Mouse (Mus musculus) urinary bladder, postnatal 36 days (tissue): ENCODE measurements at regions not wholly inside any gene's neighbourhood (a gene's known extent, or its start where the extent isn't known, plus 50 kb on each side); places are given as distances from the start of the nearest gene placed in this dataset.

Source experiments
- DNase-seq, 2 experiments: peaks; one replicate each; pipeline ENCODE4 v3.0.0; 2022; ENCODE audit warnings: low spot score in 2 of 2, mixed read lengths in 1 of 2

DNA sequence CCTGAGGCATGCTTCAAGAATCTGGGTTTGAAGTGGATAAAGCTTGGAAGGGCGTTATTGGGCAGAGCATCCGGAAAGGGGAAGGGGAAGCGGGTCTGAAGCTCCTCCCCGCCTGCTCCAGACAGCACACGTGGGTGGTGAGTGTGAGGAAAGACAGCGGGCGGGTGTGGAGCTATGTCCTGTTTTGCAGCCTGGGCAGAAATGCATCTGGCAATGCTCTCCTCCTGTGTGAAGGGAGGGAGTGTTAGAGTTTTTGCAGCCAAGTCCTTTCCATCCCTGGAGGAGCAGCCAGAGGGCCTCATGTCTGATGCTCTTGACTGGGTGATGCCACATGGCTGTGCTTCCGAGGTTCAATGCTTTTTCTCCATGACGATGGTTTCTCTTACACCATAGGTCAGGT lies 73.4 kb upstream of the Fndc3a start:
- DNase-seq: peak in 1 of 2 experiments; percentile 68

DNA sequence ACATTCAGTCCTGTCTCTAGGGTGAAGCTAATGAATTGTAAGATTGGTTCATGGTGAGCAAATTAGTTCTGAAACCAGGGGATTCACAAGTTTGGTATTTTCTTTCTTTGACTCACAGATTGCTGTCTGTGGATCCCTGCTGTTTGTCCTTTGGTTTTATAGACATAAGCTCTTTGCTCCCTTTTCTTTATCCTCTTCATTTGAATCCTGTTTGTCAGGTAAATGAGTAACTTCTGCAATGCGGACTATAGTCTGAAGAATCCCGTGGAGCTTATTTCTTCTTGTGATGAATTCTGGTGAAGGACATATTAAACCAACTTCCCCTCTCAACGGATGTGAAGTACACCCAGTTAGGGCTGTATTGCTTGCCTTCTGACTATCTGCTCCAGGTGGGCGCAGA lies 69.6 kb upstream of the Fndc3a start:
- DNase-seq: no peak

DNA sequence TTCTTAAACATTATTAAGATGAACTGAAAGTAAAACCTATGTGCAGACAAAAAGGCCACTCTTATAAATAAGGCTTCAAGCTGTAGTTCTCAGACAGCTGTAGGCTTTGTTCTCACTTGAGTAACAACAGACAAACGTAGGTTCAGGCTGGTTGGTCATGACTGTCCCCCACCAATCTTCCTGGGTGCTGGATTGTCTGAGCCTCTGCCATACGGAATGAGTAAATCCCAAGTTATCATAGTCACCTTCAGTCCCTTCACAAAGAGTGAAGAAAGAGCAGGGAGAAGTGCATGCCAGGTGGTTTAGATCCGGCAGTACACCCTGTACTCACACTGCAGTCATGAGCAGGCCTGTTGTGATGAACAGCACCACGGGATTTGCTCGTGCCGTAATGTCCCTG lies 69.0 kb upstream of the Fndc3a start:
- no peak for DNase-seq

DNA sequence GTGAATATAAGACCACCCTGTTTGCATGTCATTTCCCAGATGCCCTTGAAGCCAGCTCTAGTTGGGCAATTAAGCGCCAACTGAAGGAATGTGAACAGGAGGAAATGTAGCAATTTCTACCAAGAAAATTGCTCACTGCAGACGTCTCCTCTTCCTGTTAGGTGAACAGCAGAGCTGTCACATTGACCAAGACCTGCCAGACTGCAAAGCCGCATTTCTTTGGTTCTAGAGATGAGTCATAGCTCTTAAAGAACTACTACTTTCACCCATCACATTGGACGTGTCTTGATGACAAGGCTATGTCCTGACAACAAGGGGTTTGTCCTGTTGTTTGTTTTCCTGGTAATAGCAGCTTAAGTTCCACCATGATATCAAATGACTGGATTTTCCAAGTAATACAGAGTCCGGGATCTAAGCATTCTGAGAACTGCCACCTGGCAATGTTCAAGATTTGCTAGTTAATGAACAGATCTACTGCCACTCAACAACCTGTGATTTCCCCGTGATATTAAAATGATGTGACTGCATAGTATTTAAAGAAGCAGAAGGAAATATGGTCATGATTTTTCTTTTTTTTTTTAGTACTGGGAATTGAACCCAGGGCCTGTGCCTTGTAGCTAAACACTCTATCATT lies 68.2 kb upstream of the Fndc3a start:
- no peak for DNase-seq

- no peak for DNase-seq
These were observed 60.4 kb upstream of the Fndc3a start for GRCm38 (mm10) chr14:72770237-72770636.

DNA sequence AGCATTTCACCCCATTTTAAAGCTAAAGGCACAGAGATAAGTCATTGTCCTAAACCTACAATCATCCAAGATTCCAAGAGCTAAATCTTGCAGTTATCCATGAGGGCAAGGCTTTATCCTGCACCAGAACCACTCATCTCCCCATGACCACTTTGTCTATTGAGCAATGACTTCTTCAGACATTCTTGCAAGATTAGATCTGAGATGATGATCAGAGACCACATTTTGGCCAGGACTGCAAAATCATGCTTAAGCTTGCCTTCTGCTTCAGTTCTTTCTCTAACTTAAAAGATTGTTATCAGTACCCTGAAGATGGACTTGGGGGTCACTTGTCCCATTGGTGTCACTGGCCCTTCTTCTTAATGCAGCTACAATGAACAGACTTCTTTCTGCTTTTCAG lies 50.3 kb upstream of the Fndc3a start:
- DNase-seq: no peak
